Mouse (Mus musculus) Muller cell, postnatal 12 days (primary cell): ENCODE measurements around the gene Apol7b.

Experiments used
- DNase-seq: peaks from one replicate; pipeline ENCODE4 v3.0.0-alpha.2; 2015; ENCODE audit errors: inconsistent ontology term

Gene Apol7b

DNA sequence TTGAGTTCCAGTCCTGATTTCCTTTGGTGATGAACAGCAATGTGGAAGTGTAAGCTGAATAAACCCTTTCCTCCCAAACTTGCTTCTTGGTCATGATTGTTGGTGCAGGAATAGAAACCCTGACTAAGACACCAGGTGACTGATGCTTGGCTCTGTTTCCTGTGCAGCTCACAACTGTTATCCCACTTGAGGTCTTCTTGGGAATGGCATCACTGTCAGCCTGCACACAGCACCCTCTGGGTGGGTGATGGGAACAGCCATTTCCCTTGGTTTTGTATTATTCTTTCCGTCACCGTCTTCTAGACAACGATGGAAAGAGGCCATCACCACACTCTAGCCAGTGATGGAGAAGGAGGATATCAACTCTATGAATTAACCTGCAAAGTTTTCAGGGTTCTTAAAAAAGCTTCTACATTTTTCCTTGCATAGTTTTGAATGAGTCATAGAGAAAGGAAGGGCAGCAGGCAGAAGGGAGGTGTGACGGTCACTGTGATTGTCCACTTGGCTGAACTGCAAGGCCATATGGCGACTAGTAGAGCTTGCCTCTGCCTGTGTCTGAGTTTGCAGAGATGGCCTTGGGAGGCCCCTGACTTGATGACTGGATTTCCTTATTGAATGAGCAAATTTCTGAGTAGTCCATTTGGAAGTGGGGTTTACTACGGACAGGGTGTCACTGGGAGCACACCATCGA is 62.8 kb downstream of the Apol7b start:
- peak; percentile 7 for DNase-seq

DNA sequence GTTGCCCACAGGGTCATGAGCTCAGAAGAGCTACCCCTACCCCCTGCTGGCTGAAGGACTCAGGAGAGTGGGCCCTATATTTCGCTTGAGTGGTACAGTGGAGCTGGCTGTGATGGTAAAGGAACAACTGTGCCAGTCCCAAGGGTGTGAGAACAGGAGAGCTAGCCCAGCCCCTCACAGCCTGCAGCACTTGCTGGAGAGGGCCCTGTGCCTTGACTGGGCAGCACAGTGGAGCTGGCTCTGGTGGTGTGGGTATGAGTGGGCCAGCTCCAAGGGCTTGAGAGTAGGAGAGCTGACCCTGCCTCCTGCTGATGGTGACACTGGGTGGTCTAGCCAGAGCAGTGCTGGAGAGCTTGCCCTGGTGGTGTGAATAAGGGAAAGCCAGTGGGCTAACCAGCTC is 64.4 kb downstream of the Apol7b start:
- DNase-seq, result no peak

DNA sequence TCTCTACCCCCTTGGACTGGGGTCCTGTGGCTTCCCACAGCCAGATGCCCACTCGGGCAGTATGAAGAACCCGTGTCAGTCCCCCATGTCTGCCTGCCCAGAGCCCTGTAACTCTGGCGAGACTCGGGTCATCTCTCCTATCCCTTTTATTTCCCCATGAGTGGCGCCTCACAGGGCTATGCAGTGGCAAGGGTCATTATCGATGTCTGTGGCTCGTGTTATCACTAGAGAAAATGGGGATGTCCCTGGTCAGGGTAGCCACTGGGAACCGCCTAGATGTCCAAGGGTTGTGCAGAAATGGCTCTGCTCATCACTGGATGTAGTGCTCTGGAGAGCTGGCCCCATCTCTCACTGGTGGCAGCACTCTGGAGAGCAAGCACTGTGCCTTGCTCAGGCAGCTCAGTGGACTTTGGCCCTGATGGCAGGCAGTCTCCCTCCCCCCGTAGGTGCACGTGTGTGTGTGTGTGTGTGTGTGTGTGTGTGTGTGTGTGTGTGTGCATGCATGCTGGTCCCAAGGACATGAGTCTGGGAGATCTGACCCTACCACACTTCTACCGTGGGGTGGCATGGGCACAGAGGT is 64.9 kb downstream of the Apol7b start:
- DNase-seq, result no peak

DNA sequence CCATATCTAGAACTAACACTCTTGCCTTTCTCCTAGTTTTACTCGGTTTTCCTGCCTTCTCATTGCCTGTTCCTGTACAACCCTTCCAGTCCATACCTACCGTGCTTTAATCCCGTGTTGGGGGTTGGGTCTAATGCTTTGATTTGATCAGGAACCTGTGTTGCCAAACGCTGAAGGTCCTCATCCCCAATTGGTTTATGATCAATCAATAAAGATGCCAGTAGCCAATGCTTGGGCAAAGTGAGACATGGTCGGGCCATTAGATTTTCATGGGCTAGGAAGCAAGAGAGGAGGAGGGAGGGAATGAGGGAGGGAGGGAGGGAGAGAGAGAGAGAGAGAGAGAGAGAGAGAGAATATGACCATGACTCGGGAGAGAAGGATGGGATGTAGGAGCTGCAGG is 65.8 kb downstream of the Apol7b start:
- no peak for DNase-seq

DNA sequence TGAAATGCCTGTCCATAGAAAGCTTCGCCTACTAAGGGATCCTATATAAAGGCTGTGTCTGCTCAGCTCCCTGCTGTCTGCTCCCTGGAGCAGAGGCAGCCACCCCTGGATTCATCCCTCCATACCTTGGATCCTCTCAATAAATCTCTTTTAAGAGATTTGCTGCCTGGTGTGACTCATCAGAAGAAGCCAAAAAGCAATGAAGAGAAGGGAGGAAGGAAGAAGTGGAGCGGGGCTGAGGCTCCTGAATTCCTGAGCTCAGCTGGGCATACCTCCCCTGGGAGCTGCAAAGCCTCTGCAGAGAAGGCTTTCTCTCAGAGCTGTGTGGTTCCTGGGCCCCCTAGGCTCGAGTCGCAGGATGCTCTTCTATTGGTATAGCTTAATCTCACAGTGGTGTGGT is 67.4 kb downstream of the Apol7b start:
- no peak for DNase-seq

DNA sequence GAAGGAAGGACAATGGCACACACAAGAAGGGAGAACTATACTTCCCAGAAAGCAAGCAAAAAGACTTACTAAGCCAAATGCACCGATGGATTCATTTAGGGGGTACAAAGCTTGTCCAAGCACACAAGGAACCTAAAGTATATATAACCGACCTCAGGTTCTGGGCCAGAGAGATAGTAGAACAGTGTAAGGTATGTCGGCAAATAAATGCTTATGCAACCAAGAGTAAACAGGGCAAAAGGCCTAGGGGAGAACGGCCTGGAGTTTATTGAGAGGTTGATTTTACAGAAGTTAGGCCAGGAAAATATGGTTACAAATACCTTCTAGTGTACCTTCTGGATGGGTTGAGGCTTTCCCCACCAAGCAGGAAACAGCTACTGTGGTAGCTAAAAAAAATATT is 69.9 kb downstream of the Apol7b start:
- no peak for DNase-seq

DNA sequence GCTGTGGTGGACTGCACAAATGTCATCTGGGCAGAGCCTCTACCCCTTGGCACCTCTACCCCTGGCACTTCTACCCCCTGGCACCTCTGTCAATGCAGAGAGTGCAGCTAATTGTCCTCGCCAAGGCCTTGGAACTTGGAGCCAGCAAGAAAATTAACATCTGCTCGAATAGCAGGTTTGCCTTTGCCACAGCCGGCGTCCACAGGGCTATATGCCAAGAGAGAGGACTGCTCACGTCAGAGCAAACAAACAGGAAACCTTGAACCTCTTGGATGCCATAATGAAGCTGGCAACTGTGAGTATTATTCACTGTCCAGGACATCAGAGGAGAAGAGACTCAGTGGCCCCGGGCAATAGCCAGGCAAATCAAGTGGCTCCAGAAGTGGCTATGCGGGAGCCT is 70.4 kb downstream of the Apol7b start:
- DNase-seq, result no peak
